Mouse (Mus musculus): ENCODE data around the gene Stim1.

Stim1 gene

GRCm38 (mm10) chr7:102305596-102305995, 38.0 kb downstream of the Stim1 start:
- DNase-seq (ENCODE audit: low spot score): no peak

- no peak for DNase-seq (ENCODE audit: low spot score)
Observed at GRCm38 (mm10) chr7:102310266-102310665, 42.7 kb downstream of the Stim1 start.

- DNase-seq (ENCODE audit: low spot score): no peak
Observed at GRCm38 (mm10) chr7:102310821-102311220, 43.2 kb downstream of the Stim1 start.

GRCm38 (mm10) chr7:102312840-102313534, 45.4 kb downstream of the Stim1 start:
- DNase-seq (ENCODE audit: low spot score): no peak

DNA sequence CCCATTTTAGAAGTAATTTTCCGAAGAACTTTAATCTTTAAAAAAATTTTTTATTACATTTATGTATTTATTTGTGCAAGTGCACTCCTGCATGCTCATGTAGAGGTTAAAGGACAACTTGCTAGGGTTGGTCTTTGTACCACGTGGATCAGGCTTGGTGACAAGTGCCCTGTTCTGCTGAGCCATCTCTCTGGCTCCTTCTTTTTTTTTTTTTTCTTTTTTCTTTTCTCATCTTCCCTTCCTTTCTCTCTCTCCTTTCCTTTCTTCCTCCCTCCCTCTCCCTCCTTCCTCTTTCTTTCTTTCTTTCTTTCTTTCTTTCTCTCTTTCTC, 45.9 kb downstream of the Stim1 start:
- no peak for DNase-seq (ENCODE audit: low spot score)

- DNase-seq (ENCODE audit: low spot score): no peak
Observed at GRCm38 (mm10) chr7:102314107-102314506, 46.5 kb downstream of the Stim1 start.

DNA sequence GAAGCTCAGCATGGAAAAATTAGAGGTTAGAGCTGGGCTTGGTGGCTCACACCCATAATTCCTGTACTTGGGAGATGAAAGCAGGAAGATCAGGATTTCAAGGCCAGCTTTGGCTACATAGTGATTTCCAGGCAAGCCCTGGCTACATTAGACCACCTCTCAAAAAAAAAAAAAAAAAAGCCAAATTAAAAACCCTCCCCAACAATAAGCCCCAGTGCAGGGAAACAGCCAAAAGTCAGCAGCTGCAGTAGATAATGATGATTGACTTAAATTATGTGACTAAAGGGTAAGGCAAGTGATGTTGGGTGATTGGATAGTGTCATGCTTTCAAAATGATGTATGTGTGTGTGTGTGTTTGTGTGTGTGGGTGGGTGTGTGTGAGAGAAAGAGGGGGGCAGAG, 47.3 kb downstream of the Stim1 start:
- no peak for DNase-seq (ENCODE audit: low spot score)

- DNase-seq (ENCODE audit: low spot score): no peak
Observed at GRCm38 (mm10) chr7:102315435-102315834, 47.8 kb downstream of the Stim1 start.

DNA sequence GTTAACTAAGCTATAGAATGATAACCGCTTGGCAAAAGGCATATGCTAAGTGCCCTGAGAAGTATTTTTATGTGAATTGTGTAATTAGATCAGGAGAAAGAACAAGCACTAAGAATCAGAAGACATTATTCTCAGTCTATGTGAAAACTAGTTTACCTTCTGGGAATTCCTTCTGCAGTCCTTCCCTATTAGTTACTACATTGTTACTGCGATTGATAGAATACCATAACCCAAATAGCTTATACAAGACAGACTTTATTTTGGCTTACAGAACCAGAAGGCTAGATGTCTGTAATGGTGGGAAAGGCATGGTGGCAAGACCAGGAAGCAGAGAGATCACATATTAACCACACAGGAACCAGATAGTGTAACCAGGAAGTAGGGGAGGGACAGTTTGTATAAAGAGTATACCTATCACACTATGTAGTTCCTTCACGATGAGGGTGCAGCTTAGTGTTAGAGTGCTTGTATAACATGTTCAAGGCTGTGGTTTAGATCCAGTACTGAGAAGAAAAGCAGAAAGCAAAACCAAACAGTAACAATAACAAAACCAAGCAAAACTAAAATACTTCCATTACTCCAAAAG, 50.1 kb downstream of the Stim1 start:
- no peak for DNase-seq (ENCODE audit: low spot score)

DNA sequence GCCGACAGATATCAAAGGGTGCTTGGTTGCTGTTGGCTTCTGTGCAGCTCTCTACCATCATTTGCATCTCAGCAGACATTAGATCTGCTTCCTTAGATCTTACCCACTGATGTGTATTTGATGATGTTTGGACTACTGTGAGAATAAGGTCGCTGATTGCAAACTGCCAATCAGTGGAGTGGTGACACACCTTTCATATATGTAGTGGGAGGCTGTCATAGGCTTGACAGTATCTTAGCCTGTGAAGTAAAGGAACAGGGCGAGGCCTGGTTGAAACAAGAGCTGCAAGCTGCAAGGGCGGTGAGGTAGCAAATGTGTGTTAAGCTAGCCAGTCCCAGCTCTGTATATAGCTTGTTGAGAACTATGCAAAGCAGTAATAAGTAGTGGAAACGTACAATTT, 54.5 kb downstream of the Stim1 start:
- no peak for DNase-seq (ENCODE audit: low spot score)

DNA sequence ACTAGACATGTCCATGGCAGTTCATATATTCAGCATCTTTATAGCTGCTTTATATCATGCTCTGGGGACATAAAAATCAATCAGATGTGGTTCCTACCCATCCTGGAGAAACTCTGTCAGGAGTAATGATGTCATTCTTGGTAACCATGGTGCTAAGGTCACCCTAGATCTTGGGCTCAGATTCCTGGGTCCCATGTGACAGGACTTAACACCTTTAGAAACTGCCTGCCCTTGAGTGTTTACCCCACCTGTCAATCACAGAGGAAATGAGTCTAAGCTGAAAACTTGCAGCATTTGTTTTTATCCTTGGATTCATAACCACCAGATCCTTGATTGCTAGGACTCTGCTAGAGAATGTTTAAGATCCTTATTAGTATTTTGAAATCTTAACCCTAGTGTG, 58.7 kb downstream of the Stim1 start:
- DNase-seq (ENCODE audit: low spot score): no peak

DNA sequence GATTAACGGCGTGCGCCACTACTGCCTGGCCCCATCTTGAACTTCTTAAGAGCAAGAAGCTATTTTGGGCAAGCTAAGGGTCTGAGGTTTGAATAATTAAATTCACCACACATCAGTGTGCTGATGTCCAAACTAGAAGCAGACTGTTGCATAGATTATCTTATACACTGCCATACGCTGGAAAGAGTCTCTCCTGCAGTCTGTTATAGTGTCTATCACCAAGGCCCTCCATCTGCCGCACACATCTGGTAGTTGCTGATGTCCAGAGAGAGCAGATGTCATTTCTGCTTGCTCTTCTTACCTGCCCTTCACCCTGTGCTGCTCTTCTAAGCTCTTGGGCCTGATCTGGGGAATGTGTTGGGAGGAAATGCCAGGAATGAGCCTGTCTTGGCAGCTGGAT, 62.7 kb downstream of the Stim1 start:
- no peak for DNase-seq (ENCODE audit: low spot score)

- no peak for DNase-seq (ENCODE audit: low spot score)
Observed at GRCm38 (mm10) chr7:102331476-102331875, 63.9 kb downstream of the Stim1 start.

DNA sequence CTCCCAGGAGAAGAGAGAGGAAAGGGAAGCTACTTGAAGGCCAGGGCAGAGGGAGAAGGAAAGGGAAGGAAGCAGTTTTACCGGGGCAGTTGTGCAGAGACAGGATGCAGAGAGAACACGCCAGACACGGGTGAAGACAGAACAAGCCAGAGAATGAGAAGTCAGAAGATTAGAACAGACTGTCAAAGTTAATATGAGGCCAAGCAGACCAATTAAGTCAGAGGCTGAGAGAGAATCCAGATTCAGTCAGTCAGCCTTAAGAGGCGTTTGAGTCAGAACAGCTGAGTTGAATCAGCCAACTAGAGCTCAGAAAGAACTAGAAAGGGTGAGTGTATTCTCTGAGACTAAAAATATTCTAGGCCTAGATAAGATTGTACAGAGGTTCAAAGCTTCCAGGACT, 66.1 kb downstream of the Stim1 start:
- DNase-seq (ENCODE audit: low spot score): no peak

DNA sequence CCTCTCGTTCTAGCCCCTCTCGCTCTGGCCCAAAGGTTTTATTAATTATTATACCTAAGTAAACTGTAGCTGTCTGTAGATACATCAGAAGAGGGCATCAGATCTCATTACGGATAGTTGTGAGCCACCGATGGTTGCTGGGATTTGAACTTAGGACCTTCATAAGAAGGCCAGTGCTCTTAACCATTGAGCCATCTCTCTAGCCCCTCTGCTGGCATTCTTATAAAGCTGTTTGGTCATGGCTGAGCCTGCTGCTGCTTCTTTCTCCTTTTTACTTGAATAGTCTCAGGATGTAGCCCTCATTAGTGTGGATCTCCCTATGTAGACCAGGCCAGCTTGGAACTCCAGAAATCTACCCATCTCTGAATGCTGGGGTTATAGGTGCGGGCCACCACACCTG, 69.7 kb downstream of the Stim1 start:
- DNase-seq (ENCODE audit: low spot score): no peak

GRCm38 (mm10) chr7:102337898-102338297, 70.3 kb downstream of the Stim1 start:
- DNase-seq (ENCODE audit: low spot score): peak; percentile 16

DNA sequence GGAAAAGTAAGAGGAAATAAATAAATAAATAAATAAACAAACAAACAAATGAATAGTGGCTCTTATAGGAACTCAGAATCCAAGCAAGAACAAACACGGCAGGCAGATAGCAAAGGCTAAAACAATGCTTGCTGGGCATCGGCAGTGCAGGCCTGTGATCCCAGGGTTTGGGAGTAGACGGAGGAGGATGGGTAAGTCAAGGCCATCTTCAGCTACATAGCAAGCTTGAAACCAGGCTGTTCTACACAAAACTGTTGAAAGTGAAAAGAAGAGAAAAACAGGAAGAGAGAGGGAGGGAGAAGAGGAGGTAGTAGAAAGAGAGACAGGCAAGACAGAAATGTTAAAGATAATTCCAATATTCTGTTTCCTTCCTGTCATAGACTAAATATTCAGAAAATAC, 71.3 kb downstream of the Stim1 start:
- DNase-seq (ENCODE audit: low spot score): no peak

GRCm38 (mm10) chr7:102345893-102346292, 78.3 kb downstream of the Stim1 start:
- DNase-seq (ENCODE audit: low spot score): no peak

DNA sequence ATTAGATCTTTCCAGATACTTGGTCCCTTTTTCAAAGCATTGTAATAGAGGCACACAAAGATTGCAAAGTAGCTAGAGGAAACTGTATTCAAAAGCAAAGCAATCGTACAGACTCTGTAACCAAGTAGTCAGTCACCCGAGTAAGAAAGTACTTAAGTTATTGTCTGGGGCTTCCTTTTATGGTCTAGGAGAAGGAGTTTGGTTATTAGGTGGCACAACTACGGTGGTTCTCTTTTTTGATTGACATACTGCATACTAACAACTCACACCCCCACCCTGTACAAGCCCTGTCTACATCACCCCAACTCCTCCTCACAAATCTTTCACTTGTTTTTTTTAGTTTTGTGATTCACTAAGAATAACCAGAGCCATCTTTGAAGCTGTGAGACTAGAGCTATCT, 79.7 kb downstream of the Stim1 start:
- DNase-seq (ENCODE audit: low spot score): no peak

DNA sequence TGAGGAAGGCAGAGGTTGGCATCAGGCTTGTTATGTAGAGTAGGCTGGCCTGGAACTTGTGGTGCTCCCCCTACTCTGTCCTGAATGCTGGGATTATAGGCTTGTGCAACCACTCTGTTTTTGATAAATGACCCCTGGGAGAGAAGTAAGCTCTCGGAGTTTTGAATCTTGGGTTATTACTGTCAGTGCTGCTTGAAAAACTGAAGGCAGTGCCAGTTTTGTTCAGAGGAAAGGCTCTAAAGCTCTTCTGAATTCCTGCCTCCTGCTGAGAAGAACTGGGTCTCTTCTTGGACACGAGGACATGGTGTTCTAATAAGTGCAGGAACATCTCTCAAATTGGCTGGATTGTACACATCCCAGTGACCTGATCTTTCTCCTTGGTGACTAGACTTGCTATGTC, 81.1 kb downstream of the Stim1 start:
- DNase-seq (ENCODE audit: low spot score): no peak

DNA sequence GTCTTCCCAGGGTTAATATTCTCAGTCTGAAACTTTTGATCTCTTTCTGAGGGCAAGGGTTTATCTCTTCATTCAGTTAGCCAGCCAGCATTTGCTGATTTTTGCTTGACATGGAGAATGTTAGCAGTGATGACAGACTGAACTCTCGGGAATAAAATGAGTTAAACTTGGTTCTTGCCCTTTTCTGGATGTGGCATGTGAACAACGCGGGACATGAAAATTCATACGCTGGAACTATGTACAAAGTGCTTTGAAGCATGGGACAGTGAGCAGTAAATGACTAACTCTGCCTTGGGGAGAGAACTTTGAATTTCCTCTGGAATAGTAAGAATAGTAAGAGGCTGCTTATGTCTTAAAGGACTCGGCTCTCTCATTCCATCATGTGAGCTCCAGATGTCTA, 81.6 kb downstream of the Stim1 start:
- no peak for DNase-seq (ENCODE audit: low spot score)

DNA sequence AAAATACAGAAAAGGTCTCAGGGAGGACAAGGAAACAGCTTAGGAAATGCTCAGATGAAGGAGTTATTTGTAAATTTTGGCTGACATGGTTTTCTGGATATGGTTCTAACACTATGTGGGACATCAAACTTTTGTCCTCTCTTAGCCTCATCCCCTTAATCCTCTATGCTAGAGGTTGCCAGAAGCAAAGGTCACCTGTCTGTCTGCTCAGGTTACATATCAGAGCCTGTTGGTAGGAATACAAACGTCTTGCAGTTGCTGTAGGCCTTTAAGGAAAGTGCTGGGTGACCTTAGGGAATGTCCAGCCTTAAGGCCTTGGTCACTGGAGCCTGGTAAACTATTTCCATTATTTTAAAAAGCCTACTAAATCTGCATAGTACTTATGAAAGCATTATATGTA, 85.8 kb downstream of the Stim1 start:
- no peak for DNase-seq (ENCODE audit: low spot score)

GRCm38 (mm10) chr7:102358124-102358523, 90.5 kb downstream of the Stim1 start:
- DNase-seq (ENCODE audit: low spot score): no peak

GRCm38 (mm10) chr7:102361297-102361696, 93.7 kb downstream of the Stim1 start:
- DNase-seq (ENCODE audit: low spot score): no peak
